Mouse (Mus musculus): Measurements from ENCODE around the gene Gm49711. TPM values are rescaled to one million over a fixed set of nuclear protein-coding genes. Genes with fewer than 3 reads are reported as not detected.

Gm49711 gene
- polyA plus RNA-seq, 1 experiment: not detected

DNA sequence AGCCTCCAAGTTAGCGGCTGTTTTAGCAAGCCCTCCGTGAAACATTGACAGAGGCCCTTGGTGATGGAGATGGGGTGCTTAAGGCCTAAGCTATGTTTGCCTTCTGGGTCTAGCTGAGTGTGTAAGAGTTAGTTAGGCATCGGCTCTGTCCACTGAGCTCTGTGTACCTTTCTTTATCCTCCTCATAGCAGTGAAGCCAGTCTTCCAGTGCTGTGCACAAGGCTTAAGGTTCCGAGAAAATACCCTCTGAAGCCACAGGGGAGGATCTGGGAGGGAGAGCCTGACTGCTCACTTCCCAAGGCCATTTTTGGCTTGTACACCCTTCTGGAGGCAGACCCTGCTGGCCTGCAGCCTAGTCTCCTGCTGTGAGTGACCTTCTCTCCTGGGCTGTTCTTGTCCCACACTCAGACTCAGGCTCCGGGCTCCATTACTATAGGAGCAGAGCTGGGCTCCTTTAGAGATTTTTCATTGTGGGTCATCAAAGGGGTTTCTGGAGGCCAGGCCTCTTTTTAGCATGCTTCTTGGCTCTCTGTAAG, 56.7 kb downstream of the Gm49711 start:
- no peak overlapping the region for H3K4me3 ChIP-seq (replicated peaks; ENCODE audit: extremely low read depth, low read depth, low read length)
- TF ChIP-seq POLR2A (IDR thresholded peaks at IDR 0.05; ENCODE audit: borderline replicate concordance, extremely low read depth, low read depth, low read length): no peak
- no peak for TF ChIP-seq CTCF (IDR thresholded peaks at IDR 0.05; ENCODE audit: insufficient read depth, low read length)
- no peak for DNase-seq
- H3K4me1 ChIP-seq (ENCODE audit: control insufficient read depth, insufficient read depth, low read length): no peaks in the 10 kb centered on the region
- 80% methylated on average over 5 of the region's 5 CpGs for WGBS

GRCm38 (mm10) chr16:92115611-92116421, 57.7 kb downstream of the Gm49711 start:
- H3K4me1 ChIP-seq (ENCODE audit: control insufficient read depth, insufficient read depth, low read length): no peaks in the 10 kb centered on the region
- no peak overlapping the region for H3K4me3 ChIP-seq (replicated peaks; ENCODE audit: extremely low read depth, low read depth, low read length)
- WGBS: 57% methylated on average over 20 of the region's 20 CpGs
- no peak for DNase-seq
- TF ChIP-seq POLR2A (IDR thresholded peaks at IDR 0.05; ENCODE audit: borderline replicate concordance, extremely low read depth, low read depth, low read length) (no peak), CTCF (IDR thresholded peaks at IDR 0.05; ENCODE audit: insufficient read depth, low read length) (no peak)

DNA sequence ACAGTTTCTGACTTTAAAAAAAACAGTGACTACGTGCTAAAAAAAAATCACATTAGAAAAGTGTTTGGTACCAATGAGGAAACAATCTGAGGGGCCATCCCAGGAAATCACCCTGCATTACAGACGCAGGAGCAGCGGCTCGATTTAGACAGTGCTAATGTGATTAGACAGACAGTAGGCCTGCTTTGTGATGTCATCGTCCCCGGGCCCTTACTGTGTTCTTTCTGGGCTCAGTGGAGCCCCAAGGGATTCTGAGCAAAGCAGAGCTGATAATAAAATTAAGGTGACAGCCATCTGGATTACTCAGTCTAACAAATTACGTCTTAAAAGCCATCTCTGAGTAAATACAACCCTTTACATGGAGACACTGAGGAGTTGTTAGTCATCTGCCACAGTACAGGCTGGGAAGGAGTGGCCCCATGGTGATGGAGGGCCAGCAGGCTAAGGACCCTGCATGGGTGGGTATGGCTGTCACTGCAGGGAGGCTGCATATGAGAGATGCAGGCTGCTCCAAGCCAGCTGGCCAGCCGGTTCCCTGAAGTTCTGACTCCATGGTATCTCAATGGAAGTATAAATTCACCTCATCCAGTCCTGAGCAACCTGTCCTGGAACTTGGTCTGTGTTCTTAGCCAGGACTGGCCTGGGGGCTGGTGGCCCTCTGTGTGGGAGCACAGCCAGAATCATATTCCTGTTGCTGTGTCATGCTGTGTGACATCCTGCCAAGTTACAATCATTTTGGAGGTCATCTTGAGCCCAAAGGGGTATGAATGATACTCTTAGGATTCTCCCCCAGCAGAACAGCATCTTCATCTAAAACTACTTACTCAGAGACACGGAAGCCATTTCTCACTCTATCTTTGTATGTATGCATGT, 59.5 kb downstream of the Gm49711 start:
- no peak for DNase-seq
- WGBS: 72% methylated on average over 9 of the region's 9 CpGs

GRCm38 (mm10) chr16:92119013-92119515, 60.9 kb downstream of the Gm49711 start:
- 62% methylated on average over 13 of the region's 13 CpGs for WGBS
- no peak for TF ChIP-seq CTCF (IDR thresholded peaks at IDR 0.05; ENCODE audit: insufficient read depth, low read length)
- no peak for TF ChIP-seq POLR2A (IDR thresholded peaks at IDR 0.05; ENCODE audit: borderline replicate concordance, extremely low read depth, low read depth, low read length)
- DNase-seq: no peak
- no peak overlapping the region for H3K4me3 ChIP-seq (replicated peaks; ENCODE audit: extremely low read depth, low read depth, low read length)
- H3K4me1 ChIP-seq (ENCODE audit: control insufficient read depth, insufficient read depth, low read length): no peaks in the 10 kb centered on the region

More for the DNA sequence above, 59.5 kb downstream of the Gm49711 start:
- no peak for TF ChIP-seq POLR2A (IDR thresholded peaks at IDR 0.05; ENCODE audit: borderline replicate concordance, extremely low read depth, low read depth, low read length)
- no peak for TF ChIP-seq CTCF (IDR thresholded peaks at IDR 0.05; ENCODE audit: insufficient read depth, low read length)
- no peak overlapping the region for H3K4me3 ChIP-seq (replicated peaks; ENCODE audit: extremely low read depth, low read depth, low read length)
- H3K4me1 ChIP-seq (ENCODE audit: control insufficient read depth, insufficient read depth, low read length): no peaks in the 10 kb centered on the region

GRCm38 (mm10) chr16:92120899-92121531, 62.9 kb downstream of the Gm49711 start:
- no peak for TF ChIP-seq CTCF (IDR thresholded peaks at IDR 0.05; ENCODE audit: insufficient read depth, low read length)
- no peaks in the 10 kb centered on the region for H3K4me1 ChIP-seq (ENCODE audit: control insufficient read depth, insufficient read depth, low read length)
- no peak for DNase-seq
- no peak overlapping the region for H3K4me3 ChIP-seq (replicated peaks; ENCODE audit: extremely low read depth, low read depth, low read length)
- WGBS: 82% methylated on average over 17 of the region's 17 CpGs

DNA sequence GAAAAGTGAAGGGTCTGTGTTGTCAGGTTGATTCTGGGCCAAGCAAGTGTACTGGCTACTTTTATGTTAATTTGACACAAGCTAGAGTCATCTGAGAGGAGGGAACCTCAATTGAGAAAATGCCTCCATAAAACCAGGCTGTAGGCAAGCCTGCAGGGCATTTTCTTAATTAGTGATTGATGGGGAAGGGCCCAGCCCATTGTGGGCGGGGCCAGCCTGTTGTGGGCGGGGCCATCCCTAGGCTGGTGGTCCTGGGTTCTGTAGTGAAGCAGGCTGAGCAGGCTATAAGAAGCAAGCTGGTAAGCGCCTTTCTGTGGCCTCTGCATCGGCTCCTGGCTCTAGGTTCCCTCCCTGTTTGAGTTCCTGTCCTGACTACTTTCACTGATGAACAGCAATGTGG, 69.1 kb downstream of the Gm49711 start:
- no peak for DNase-seq
- Histone ChIP-seq H3K4me1 (ENCODE audit: control insufficient read depth, insufficient read depth, low read length) (no peaks in the 10 kb centered on the region), H3K4me3 (replicated peaks; ENCODE audit: extremely low read depth, low read depth, low read length) (no peak overlapping the region)
- TF ChIP-seq CTCF (IDR thresholded peaks at IDR 0.05; ENCODE audit: insufficient read depth, low read length) (no peak), POLR2A (IDR thresholded peaks at IDR 0.05; ENCODE audit: borderline replicate concordance, extremely low read depth, low read depth, low read length) (no peak)
- 47% methylated on average over 4 of the region's 4 CpGs for WGBS

- H3K4me3 ChIP-seq (replicated peaks; ENCODE audit: extremely low read depth, low read depth, low read length): no peak overlapping the region
- no peaks in the 10 kb centered on the region for H3K4me1 ChIP-seq (ENCODE audit: control insufficient read depth, insufficient read depth, low read length)
- WGBS: 74% methylated on average over 5 of the region's 5 CpGs
- no peak for DNase-seq
- TF ChIP-seq CTCF (IDR thresholded peaks at IDR 0.05; ENCODE audit: insufficient read depth, low read length) (no peak), POLR2A (IDR thresholded peaks at IDR 0.05; ENCODE audit: borderline replicate concordance, extremely low read depth, low read depth, low read length) (no peak)
Measured at GRCm38 (mm10) chr16:92127666-92128065, 69.5 kb downstream of the Gm49711 start.

- no peak for DNase-seq
- TF ChIP-seq POLR2A (IDR thresholded peaks at IDR 0.05; ENCODE audit: borderline replicate concordance, extremely low read depth, low read depth, low read length): no peak
- no peak for TF ChIP-seq CTCF (IDR thresholded peaks at IDR 0.05; ENCODE audit: insufficient read depth, low read length)
- 85% methylated on average over 8 of the region's 8 CpGs for WGBS
- no peaks in the 10 kb centered on the region for H3K4me1 ChIP-seq (ENCODE audit: control insufficient read depth, insufficient read depth, low read length)
- no peak overlapping the region for H3K4me3 ChIP-seq (replicated peaks; ENCODE audit: extremely low read depth, low read depth, low read length)
Measured at GRCm38 (mm10) chr16:92129843-92130242, 71.7 kb downstream of the Gm49711 start.

- Histone ChIP-seq H3K4me1 (ENCODE audit: control insufficient read depth, insufficient read depth, low read length) (no peaks in the 10 kb centered on the region), H3K4me3 (replicated peaks; ENCODE audit: extremely low read depth, low read depth, low read length) (no peak overlapping the region)
- DNase-seq: no peak
- TF ChIP-seq CTCF (IDR thresholded peaks at IDR 0.05; ENCODE audit: insufficient read depth, low read length): no peak
- TF ChIP-seq POLR2A (IDR thresholded peaks at IDR 0.05; ENCODE audit: borderline replicate concordance, extremely low read depth, low read depth, low read length): no peak
- 75% methylated on average over 4 of the region's 4 CpGs for WGBS
Measured at GRCm38 (mm10) chr16:92132511-92132910, 74.4 kb downstream of the Gm49711 start.
